Mouse (Mus musculus) brown adipose tissue, adult 24 weeks (tissue): ENCODE data around the gene Tmed8. TPM values are rescaled to one million over a fixed set of nuclear protein-coding genes. Genes with fewer than 3 reads are reported as not detected.
"Not testable (repeated sequence)": the region's sequence is repeated elsewhere in the genome, so short reads cannot be mapped to it uniquely, and the experiment has no call there.

Source experiments
- H3K27ac ChIP-seq: fragments of 200-500 bp; replicated peaks from 2 replicates; pipeline ENCODE4 v1.5.1; 2012; ENCODE audit warnings: low read depth, mild to moderate bottlenecking, low read length
- H3K4me1 ChIP-seq: fragments of 200-500 bp; 2 replicates; pipeline ENCODE4 v1.6.1; 2012; ENCODE audit warnings: low read length, mixed read lengths; ENCODE audit not compliant: control insufficient read depth, insufficient read depth, insufficient read length
- H3K4me3 ChIP-seq: fragments of 200-500 bp; 2 replicates; pipeline ENCODE4 v1.5.1; 2012; ENCODE audit warnings: low read depth, mild to moderate bottlenecking, low read length, moderate library complexity; ENCODE audit not compliant: insufficient read depth
- polyA plus RNA-seq: library from polyadenylated mRNA; stranded (reverse); fragments of >200 nt; gene quantifications from 2 replicates; pipeline ENCODE4 v1.2.4, GENCODE M21; 2012; ENCODE audit not compliant: missing spikeins, insufficient read depth, insufficient read length

Gene Tmed8
- polyA plus RNA-seq, 1 experiment, result 2.7 TPM

- no peaks in the 10 kb centered on the region; the same call in 1 of the 2 replicates for H3K4me1 ChIP-seq
- no peak overlapping the region for H3K27ac ChIP-seq
- H3K4me3 ChIP-seq, result peak overlapping the region; percentile 87
Measured at GRCm38 (mm10) chr12:87198792-87199191, 1.5 kb downstream of the Tmed8 start.

- Histone ChIP-seq H3K27ac (no peak overlapping the region), H3K4me1 (no peaks in the 10 kb centered on the region; the same call in 1 of the 2 replicates), H3K4me3 (no peak overlapping the region)
Measured at GRCm38 (mm10) chr12:87196310-87196709, 3.9 kb downstream of the Tmed8 start.

GRCm38 (mm10) chr12:87195069-87195468 lies 5.2 kb downstream of the Tmed8 start:
- H3K4me1 ChIP-seq, result no peaks in the 10 kb centered on the region; the same call in 1 of the 2 replicates
- no peak overlapping the region for H3K4me3 ChIP-seq
- no peak overlapping the region for H3K27ac ChIP-seq

GRCm38 (mm10) chr12:87193008-87193407 lies 7.2 kb downstream of the Tmed8 start:
- Histone ChIP-seq H3K4me1 (no peaks in the 10 kb centered on the region; the same call in 1 of the 2 replicates), H3K4me3 (no peak overlapping the region), H3K27ac (no peak overlapping the region)

GRCm38 (mm10) chr12:87177631-87178030 lies 22.6 kb downstream of the Tmed8 start:
- no peak overlapping the region for H3K27ac ChIP-seq
- H3K4me3 ChIP-seq, result no peak overlapping the region
- H3K4me1 ChIP-seq, result no peaks in the 10 kb centered on the region

GRCm38 (mm10) chr12:87175194-87175946 lies 24.9 kb downstream of the Tmed8 start:
- H3K27ac ChIP-seq, result no peak overlapping the region
- H3K4me1 ChIP-seq, result no peaks in the 10 kb centered on the region
- H3K4me3 ChIP-seq, result no peak overlapping the region

- no peak overlapping the region for H3K27ac ChIP-seq
- no peak overlapping the region for H3K4me3 ChIP-seq
- peaks cover 4% of the 10 kb centered on the region for H3K4me1 ChIP-seq
Measured at GRCm38 (mm10) chr12:87160815-87161214, 39.4 kb downstream of the Tmed8 start.

- Histone ChIP-seq H3K4me3 (no peak overlapping the region), H3K4me1 (peaks cover 4% of the 10 kb centered on the region), H3K27ac (no peak overlapping the region)
Measured at GRCm38 (mm10) chr12:87160310-87160709, 39.9 kb downstream of the Tmed8 start.

- peak overlapping the region; percentile 55 for H3K4me3 ChIP-seq
- H3K27ac ChIP-seq, result peak overlapping the region; percentile 41; the same call in 1 of the 2 replicates
- H3K4me1 ChIP-seq, result peaks cover 4% of the 10 kb centered on the region
Measured at GRCm38 (mm10) chr12:87158099-87158498, 42.2 kb downstream of the Tmed8 start.

GRCm38 (mm10) chr12:87157361-87157760 lies 42.9 kb downstream of the Tmed8 start:
- Histone ChIP-seq H3K4me3 (peak overlapping the region; percentile 55), H3K27ac (peak overlapping the region; percentile 71), H3K4me1 (peaks cover 4% of the 10 kb centered on the region)

GRCm38 (mm10) chr12:87154448-87154847 lies 45.8 kb downstream of the Tmed8 start:
- not testable (repeated sequence) for H3K4me3 ChIP-seq, H3K27ac ChIP-seq, H3K4me1 ChIP-seq

- Histone ChIP-seq H3K27ac (no peak overlapping the region), H3K4me3 (no peak overlapping the region), H3K4me1 (peaks cover 2% of the 10 kb centered on the region; the same call in 1 of the 2 replicates)
Measured at GRCm38 (mm10) chr12:87149471-87149870, 50.8 kb downstream of the Tmed8 start.

GRCm38 (mm10) chr12:87148136-87148535 lies 52.1 kb downstream of the Tmed8 start:
- Histone ChIP-seq H3K27ac (peak overlapping the region; percentile 48), H3K4me1 (peaks cover 2% of the 10 kb centered on the region; the same call in 1 of the 2 replicates), H3K4me3 (peak overlapping the region; percentile 94)

- H3K4me3 ChIP-seq, result peak within 1 kb of the TSS; percentile 94
- peak within 1 kb of the TSS; percentile 92 for H3K27ac ChIP-seq
- H3K4me1 ChIP-seq, result peaks cover 2% of the 10 kb centered on the region; the same call in 1 of the 2 replicates
Measured at GRCm38 (mm10) chr12:87147395-87148089, 52.7 kb downstream of the Tmed8 start, which contains the start of gene Pomt2. Gene Pomt2 (minus strand): TSS chr12:87147968.

- H3K4me3 ChIP-seq, result peak within 1 kb of the TSS; percentile 94
- peak within 1 kb of the TSS; percentile 92 for H3K27ac ChIP-seq
- peaks cover 2% of the 10 kb centered on the region; the same call in 1 of the 2 replicates for H3K4me1 ChIP-seq
Measured at GRCm38 (mm10) chr12:87146966-87147365, 53.3 kb downstream of the Tmed8 start, which contains the start of gene Gstz1. Gene Gstz1 (plus strand): TSS chr12:87147165.
